Mouse (Mus musculus): ENCODE data around the gene Fam107a.

GRCm38 (mm10) chr14:8294257-8294656 lies 23.6 kb downstream of the Fam107a start:
- TF ChIP-seq CTCF (IDR thresholded peaks at IDR 0.05; ENCODE audit: insufficient read depth, low read length): no peak
- no peak for TF ChIP-seq POLR2A (IDR thresholded peaks at IDR 0.05; ENCODE audit: borderline replicate concordance, extremely low read depth, low read depth, low read length)
